Mouse (Mus musculus): ENCODE measurements at regions not wholly inside any gene's neighbourhood (a gene's known extent, or its start where the extent isn't known, plus 50 kb on each side); places are given as distances from the start of the nearest gene placed in this dataset.

- peak; percentile 26 for DNase-seq (ENCODE audit: low read depth)
- TF ChIP-seq CTCF (IDR thresholded peaks at IDR 0.05; ENCODE audit: borderline replicate concordance, extremely low read depth, insufficient read depth, insufficient read length) (no peak), POLR2A (IDR thresholded peaks at IDR 0.05; ENCODE audit: borderline replicate concordance, extremely low read depth, insufficient read depth, insufficient read length, poor library complexity, severe bottlenecking) (no peak)
Measured at GRCm38 (mm10) chr12:49732351-49732750, 347.4 kb downstream of the Gm43517 start.

- TF ChIP-seq POLR2A (IDR thresholded peaks at IDR 0.05; ENCODE audit: borderline replicate concordance, extremely low read depth, insufficient read depth, insufficient read length, poor library complexity, severe bottlenecking) (no peak), CTCF (IDR thresholded peaks at IDR 0.05; ENCODE audit: borderline replicate concordance, extremely low read depth, insufficient read depth, insufficient read length) (no peak)
- peak; percentile 32 for DNase-seq (ENCODE audit: low read depth)
Measured at GRCm38 (mm10) chr12:49737100-49737499, 352.1 kb downstream of the Gm43517 start.

- DNase-seq (ENCODE audit: low read depth) = peak; percentile 71
- TF ChIP-seq CTCF (IDR thresholded peaks at IDR 0.05; ENCODE audit: borderline replicate concordance, extremely low read depth, insufficient read depth, insufficient read length) = no peak
- TF ChIP-seq POLR2A (IDR thresholded peaks at IDR 0.05; ENCODE audit: borderline replicate concordance, extremely low read depth, insufficient read depth, insufficient read length, poor library complexity, severe bottlenecking) = no peak
Measured at GRCm38 (mm10) chr12:49739960-49740740, 355.2 kb downstream of the Gm43517 start.

GRCm38 (mm10) chr12:49743402-49743801, 358.4 kb downstream of the Gm43517 start:
- TF ChIP-seq POLR2A (IDR thresholded peaks at IDR 0.05; ENCODE audit: borderline replicate concordance, extremely low read depth, insufficient read depth, insufficient read length, poor library complexity, severe bottlenecking) = no peak
- TF ChIP-seq CTCF (IDR thresholded peaks at IDR 0.05; ENCODE audit: borderline replicate concordance, extremely low read depth, insufficient read depth, insufficient read length) = no peak
- no peak for DNase-seq (ENCODE audit: low read depth)

GRCm38 (mm10) chr12:49747081-49747480, 362.1 kb downstream of the Gm43517 start:
- peak; percentile 46 for DNase-seq (ENCODE audit: low read depth)
- TF ChIP-seq POLR2A (IDR thresholded peaks at IDR 0.05; ENCODE audit: borderline replicate concordance, extremely low read depth, insufficient read depth, insufficient read length, poor library complexity, severe bottlenecking) (no peak), CTCF (IDR thresholded peaks at IDR 0.05; ENCODE audit: borderline replicate concordance, extremely low read depth, insufficient read depth, insufficient read length) (no peak)

- peak; percentile 80 for DNase-seq (ENCODE audit: low read depth)
- TF ChIP-seq CTCF (IDR thresholded peaks at IDR 0.05; ENCODE audit: borderline replicate concordance, extremely low read depth, insufficient read depth, insufficient read length) = no peak
- no peak for TF ChIP-seq POLR2A (IDR thresholded peaks at IDR 0.05; ENCODE audit: borderline replicate concordance, extremely low read depth, insufficient read depth, insufficient read length, poor library complexity, severe bottlenecking)
Measured at GRCm38 (mm10) chr12:49758391-49758790, 373.4 kb downstream of the Gm43517 start.

- DNase-seq (ENCODE audit: low read depth) = peak; percentile 69
- TF ChIP-seq CTCF (IDR thresholded peaks at IDR 0.05; ENCODE audit: borderline replicate concordance, extremely low read depth, insufficient read depth, insufficient read length) (no peak), POLR2A (IDR thresholded peaks at IDR 0.05; ENCODE audit: borderline replicate concordance, extremely low read depth, insufficient read depth, insufficient read length, poor library complexity, severe bottlenecking) (no peak)
Measured at GRCm38 (mm10) chr12:49764541-49764940, 379.6 kb downstream of the Gm43517 start.

- DNase-seq (ENCODE audit: low read depth) = peak; percentile 76
- no peak for TF ChIP-seq CTCF (IDR thresholded peaks at IDR 0.05; ENCODE audit: borderline replicate concordance, extremely low read depth, insufficient read depth, insufficient read length)
- no peak for TF ChIP-seq POLR2A (IDR thresholded peaks at IDR 0.05; ENCODE audit: borderline replicate concordance, extremely low read depth, insufficient read depth, insufficient read length, poor library complexity, severe bottlenecking)
Measured at GRCm38 (mm10) chr12:49808341-49808740, 423.4 kb downstream of the Gm43517 start.

GRCm38 (mm10) chr12:49814653-49815052, 429.7 kb downstream of the Gm43517 start:
- TF ChIP-seq POLR2A (IDR thresholded peaks at IDR 0.05; ENCODE audit: borderline replicate concordance, extremely low read depth, insufficient read depth, insufficient read length, poor library complexity, severe bottlenecking) = no peak
- TF ChIP-seq CTCF (IDR thresholded peaks at IDR 0.05; ENCODE audit: borderline replicate concordance, extremely low read depth, insufficient read depth, insufficient read length) = no peak

GRCm38 (mm10) chr12:49827769-49828168, 442.8 kb downstream of the Gm43517 start:
- TF ChIP-seq POLR2A (IDR thresholded peaks at IDR 0.05; ENCODE audit: borderline replicate concordance, extremely low read depth, insufficient read depth, insufficient read length, poor library complexity, severe bottlenecking) = no peak
- no peak for TF ChIP-seq CTCF (IDR thresholded peaks at IDR 0.05; ENCODE audit: borderline replicate concordance, extremely low read depth, insufficient read depth, insufficient read length)

More at GRCm38 (mm10) chr12:49814653-49815052, 429.7 kb downstream of the Gm43517 start:
- DNase-seq (ENCODE audit: low read depth) = peak; percentile 50

GRCm38 (mm10) chr12:49828553-49828952, 443.6 kb downstream of the Gm43517 start:
- TF ChIP-seq POLR2A (IDR thresholded peaks at IDR 0.05; ENCODE audit: borderline replicate concordance, extremely low read depth, insufficient read depth, insufficient read length, poor library complexity, severe bottlenecking) = no peak
- no peak for TF ChIP-seq CTCF (IDR thresholded peaks at IDR 0.05; ENCODE audit: borderline replicate concordance, extremely low read depth, insufficient read depth, insufficient read length)
- peak; percentile 77 for DNase-seq (ENCODE audit: low read depth)

More at GRCm38 (mm10) chr12:49827769-49828168, 442.8 kb downstream of the Gm43517 start:
- DNase-seq (ENCODE audit: low read depth) = peak; percentile 51

GRCm38 (mm10) chr12:49830665-49831064, 445.7 kb downstream of the Gm43517 start:
- no peak for TF ChIP-seq POLR2A (IDR thresholded peaks at IDR 0.05; ENCODE audit: borderline replicate concordance, extremely low read depth, insufficient read depth, insufficient read length, poor library complexity, severe bottlenecking)
- TF ChIP-seq CTCF (IDR thresholded peaks at IDR 0.05; ENCODE audit: borderline replicate concordance, extremely low read depth, insufficient read depth, insufficient read length) = no peak
- no peak for DNase-seq (ENCODE audit: low read depth)

Data from brain, embryonic 14.5 days (tissue).